Mouse (Mus musculus): ENCODE measurements around the gene Atxn10. TPM values are rescaled to one million over a fixed set of nuclear protein-coding genes. Genes with fewer than 3 reads are reported as not detected.

The Atxn10 gene
- polyA plus RNA-seq, 1 experiment from 2014 or later = 574 TPM

DNA sequence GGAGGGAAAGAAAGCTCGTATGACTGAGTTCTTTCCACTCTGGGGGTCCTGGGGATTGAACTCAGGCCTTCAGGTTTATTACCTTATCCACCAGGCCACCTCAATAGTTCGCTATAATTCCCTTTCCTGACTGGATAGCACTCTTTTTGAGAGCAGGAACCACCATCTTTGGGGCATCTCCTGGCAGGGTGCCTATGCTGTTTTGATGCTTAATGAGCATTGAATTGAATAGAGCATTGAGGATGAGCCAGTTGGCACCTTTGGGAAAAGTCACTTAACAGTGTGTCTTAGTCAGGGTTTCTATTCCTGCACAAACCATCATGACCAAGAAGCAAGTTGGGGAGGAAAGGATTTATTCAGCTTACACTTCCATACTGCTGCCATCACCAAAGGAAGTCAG, 8.6 kb downstream of the Atxn10 start:
- no peaks in the 10 kb centered on the region for H3K4me1 ChIP-seq (ENCODE audit: control insufficient read depth, insufficient read depth, low read length)
- H3K36me3 ChIP-seq (ENCODE audit: control insufficient read depth, insufficient read depth, low read length) = 0 out of 2 replicates have a peak, but pooled peaks cover 3% of the 10 kb centered on the region
- DNase-seq = no peak
- H3K4me3 ChIP-seq (replicated peaks; ENCODE audit: low read depth, low read length) = no peak overlapping the region
- ATAC-seq (ENCODE audit: low FRiP score, low TSS enrichment) = no peak
- H3K9ac ChIP-seq (replicated peaks; ENCODE audit: low read length) = no peak overlapping the region
- H3K4me2 ChIP-seq (ENCODE audit: low read length) = no peak overlapping the region
- H3K9me3 ChIP-seq (ENCODE audit: control insufficient read depth, low read length) = no peaks in the 10 kb centered on the region
- 75% methylated on average over 2 of the region's 2 CpGs for WGBS
- H3K27me3 ChIP-seq (ENCODE audit: control insufficient read depth, insufficient read depth, low read length) = no peaks in the 10 kb centered on the region
- no peak overlapping the region for H3K27ac ChIP-seq (replicated peaks; ENCODE audit: low read depth, low read length)

DNA sequence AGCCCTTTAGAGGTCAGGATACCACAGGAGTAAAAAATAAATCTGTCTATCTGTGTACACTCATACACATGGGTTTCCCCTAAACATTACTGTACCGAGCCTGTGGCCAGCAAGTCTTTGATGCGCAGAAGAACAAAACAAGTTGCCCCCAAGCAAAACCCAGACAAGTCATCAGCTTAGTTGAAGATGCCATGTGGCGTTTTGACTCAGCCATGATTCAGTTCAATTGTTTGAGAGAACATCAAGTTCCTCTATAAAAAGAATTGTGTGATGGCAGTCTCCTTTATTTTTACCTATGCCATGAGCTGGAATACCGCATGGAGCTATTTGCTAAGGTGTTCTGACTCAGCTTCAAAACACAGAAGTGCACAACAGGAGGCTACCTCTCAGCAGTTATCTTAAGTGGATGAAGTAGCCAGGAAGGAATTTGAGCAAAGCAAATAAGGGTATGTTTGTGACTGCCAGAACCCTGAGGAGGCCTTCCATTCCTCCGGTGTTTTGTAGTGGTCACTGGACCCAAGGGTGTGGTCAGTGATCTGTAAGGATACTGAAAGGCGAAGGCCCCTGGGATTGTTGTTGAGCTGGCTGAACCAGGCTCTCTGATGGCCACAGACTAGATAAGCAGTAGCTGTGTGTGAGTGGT, 11.1 kb downstream of the Atxn10 start:
- H3K4me2 ChIP-seq (ENCODE audit: low read length) = no peak overlapping the region
- no peak overlapping the region for H3K4me3 ChIP-seq (replicated peaks; ENCODE audit: low read depth, low read length)
- ATAC-seq (ENCODE audit: low FRiP score, low TSS enrichment) (no peak), DNase-seq (no peak)
- no peak overlapping the region for H3K27ac ChIP-seq (replicated peaks; ENCODE audit: low read depth, low read length)
- no peak overlapping the region for H3K9ac ChIP-seq (replicated peaks; ENCODE audit: low read length)
- no peaks in the 10 kb centered on the region for H3K27me3 ChIP-seq (ENCODE audit: control insufficient read depth, insufficient read depth, low read length)
- 0 out of 2 replicates have a peak, but pooled peaks cover 3% of the 10 kb centered on the region for H3K36me3 ChIP-seq (ENCODE audit: control insufficient read depth, insufficient read depth, low read length)
- WGBS = 85% methylated on average over 6 of the region's 6 CpGs
- H3K4me1 ChIP-seq (ENCODE audit: control insufficient read depth, insufficient read depth, low read length) = no peaks in the 10 kb centered on the region
- no peaks in the 10 kb centered on the region for H3K9me3 ChIP-seq (ENCODE audit: control insufficient read depth, low read length)

DNA sequence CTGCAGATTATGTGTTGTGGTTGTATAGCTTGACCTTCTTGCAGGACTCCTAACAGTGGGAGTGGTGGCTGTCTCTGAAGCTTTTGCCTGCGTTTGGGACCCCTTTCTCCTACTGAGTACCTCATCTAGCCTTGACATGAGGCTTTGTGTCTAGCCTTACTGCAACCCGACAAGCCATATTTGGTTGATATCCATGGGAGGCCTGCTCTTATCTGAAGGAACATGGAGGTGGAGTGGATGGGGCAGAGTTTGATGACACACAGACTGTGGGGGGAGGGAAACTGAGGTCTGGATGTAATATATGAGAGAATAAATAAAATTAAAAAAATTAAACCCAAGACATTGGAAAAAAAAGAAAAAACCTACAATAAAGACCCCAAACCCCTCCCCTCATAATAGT, 14.1 kb downstream of the Atxn10 start:
- Histone ChIP-seq H3K4me3 (replicated peaks; ENCODE audit: low read depth, low read length) (no peak overlapping the region), H3K4me2 (ENCODE audit: low read length) (no peak overlapping the region), H3K36me3 (ENCODE audit: control insufficient read depth, insufficient read depth, low read length) (0 out of 2 replicates have a peak, but pooled peaks cover 3% of the 10 kb centered on the region), H3K27me3 (ENCODE audit: control insufficient read depth, insufficient read depth, low read length) (no peaks in the 10 kb centered on the region), H3K4me1 (ENCODE audit: control insufficient read depth, insufficient read depth, low read length) (no peaks in the 10 kb centered on the region), H3K27ac (replicated peaks; ENCODE audit: low read depth, low read length) (no peak overlapping the region), H3K9ac (replicated peaks; ENCODE audit: low read length) (no peak overlapping the region), H3K9me3 (ENCODE audit: control insufficient read depth, low read length) (no peaks in the 10 kb centered on the region)
- WGBS = 81% methylated on average over 2 of the region's 2 CpGs
- DNase-seq (no peak), ATAC-seq (ENCODE audit: low FRiP score, low TSS enrichment) (no peak)

DNA sequence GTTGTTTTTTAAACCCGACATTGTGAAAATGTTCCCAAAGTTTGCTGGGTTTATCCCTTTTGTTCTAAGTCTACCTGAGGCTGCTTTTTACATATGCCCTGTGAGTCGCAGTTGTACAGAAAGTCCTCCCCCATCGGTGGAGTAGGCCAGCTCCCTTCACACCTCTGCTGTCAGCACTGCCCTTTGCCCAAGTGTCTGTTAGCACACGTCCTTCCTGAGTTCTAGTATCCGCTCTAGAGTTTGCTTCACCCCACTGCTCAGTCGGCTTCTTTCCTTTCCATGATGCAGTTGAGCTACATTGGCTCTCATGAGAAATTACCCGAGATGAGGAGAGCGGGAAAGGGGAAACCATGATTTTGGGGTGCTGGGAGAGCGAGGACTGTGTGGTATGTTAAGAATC, 18.0 kb downstream of the Atxn10 start:
- H3K4me1 ChIP-seq (ENCODE audit: control insufficient read depth, insufficient read depth, low read length) = no peaks in the 10 kb centered on the region
- 93% methylated on average over 9 of the region's 9 CpGs for WGBS
- no peak for DNase-seq
- no peak overlapping the region for H3K27ac ChIP-seq (replicated peaks; ENCODE audit: low read depth, low read length)
- H3K4me3 ChIP-seq (replicated peaks; ENCODE audit: low read depth, low read length) = no peak overlapping the region
- H3K9ac ChIP-seq (replicated peaks; ENCODE audit: low read length) = no peak overlapping the region
- no peak overlapping the region for H3K4me2 ChIP-seq (ENCODE audit: low read length)
- H3K9me3 ChIP-seq (ENCODE audit: control insufficient read depth, low read length) = no peaks in the 10 kb centered on the region
- no peaks in the 10 kb centered on the region for H3K36me3 ChIP-seq (ENCODE audit: control insufficient read depth, insufficient read depth, low read length)
- H3K27me3 ChIP-seq (ENCODE audit: control insufficient read depth, insufficient read depth, low read length) = no peaks in the 10 kb centered on the region
- no peak for ATAC-seq (ENCODE audit: low FRiP score, low TSS enrichment)

DNA sequence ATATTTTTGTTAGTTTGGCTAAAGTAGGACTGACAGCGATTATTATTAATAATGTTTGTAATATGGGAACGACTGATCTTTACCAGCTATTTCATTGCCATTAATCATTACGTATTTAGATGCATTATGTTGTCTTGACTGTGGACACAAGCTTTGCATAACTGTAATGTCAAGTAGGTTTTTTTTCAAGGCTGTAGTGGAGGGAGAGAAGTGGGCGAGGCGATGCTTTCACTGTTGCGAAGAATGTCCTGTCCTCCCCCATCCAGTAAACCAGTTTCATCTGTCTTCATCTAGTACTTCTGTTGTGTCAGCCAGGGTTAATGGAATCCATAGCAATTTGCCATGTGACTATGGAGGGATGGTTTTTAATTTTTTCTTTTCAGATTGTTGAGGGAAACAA, 20.1 kb downstream of the Atxn10 start:
- WGBS = 87% methylated on average over 6 of the region's 6 CpGs
- Histone ChIP-seq H3K27me3 (ENCODE audit: control insufficient read depth, insufficient read depth, low read length) (no peaks in the 10 kb centered on the region), H3K9ac (replicated peaks; ENCODE audit: low read length) (no peak overlapping the region), H3K4me1 (ENCODE audit: control insufficient read depth, insufficient read depth, low read length) (no peaks in the 10 kb centered on the region), H3K4me2 (ENCODE audit: low read length) (no peak overlapping the region), H3K36me3 (ENCODE audit: control insufficient read depth, insufficient read depth, low read length) (peaks cover 13% of the 10 kb centered on the region), H3K4me3 (replicated peaks; ENCODE audit: low read depth, low read length) (no peak overlapping the region), H3K9me3 (ENCODE audit: control insufficient read depth, low read length) (no peaks in the 10 kb centered on the region), H3K27ac (replicated peaks; ENCODE audit: low read depth, low read length) (no peak overlapping the region)
- ATAC-seq (ENCODE audit: low FRiP score, low TSS enrichment) (no peak), DNase-seq (no peak)

DNA sequence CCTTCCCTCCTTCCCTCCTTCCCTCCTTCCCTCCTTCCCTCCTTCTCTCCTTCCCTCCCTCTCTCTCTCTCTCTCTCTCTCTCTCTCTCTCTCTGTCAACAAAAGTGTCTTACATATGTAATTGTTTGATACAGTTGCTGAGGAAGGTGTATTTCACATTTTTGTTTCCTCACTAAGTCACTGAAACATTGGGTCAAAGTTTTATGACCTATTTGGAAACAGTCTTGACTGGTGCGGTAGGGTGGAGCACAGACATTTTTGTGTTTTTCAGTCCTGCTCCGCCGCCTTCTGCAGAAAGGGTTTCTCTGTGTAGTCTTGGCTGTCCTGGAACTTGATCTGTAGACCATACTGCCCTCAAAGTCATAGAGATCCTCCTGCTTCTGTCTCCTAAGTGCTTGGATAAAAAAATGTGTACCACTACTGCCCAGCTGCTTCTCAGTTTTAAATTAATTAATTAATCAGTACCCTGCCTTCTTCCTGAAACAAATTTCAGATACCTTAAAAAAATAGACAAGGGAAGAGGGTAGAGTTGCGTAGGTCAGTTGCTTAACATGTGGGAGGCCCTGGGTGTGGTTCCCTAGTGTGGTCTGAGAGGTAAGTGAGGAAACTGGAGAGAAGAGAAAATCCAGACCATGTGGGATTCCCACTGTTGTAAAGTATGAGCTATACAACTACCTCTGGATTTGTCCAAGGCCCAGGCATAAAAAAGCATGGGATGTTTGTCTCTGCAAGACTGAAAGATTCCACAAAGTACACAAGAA, 21.6 kb downstream of the Atxn10 start:
- DNase-seq = no peak
- WGBS = 97% methylated on average over 4 of the region's 4 CpGs
- Histone ChIP-seq H3K4me1 (ENCODE audit: control insufficient read depth, insufficient read depth, low read length) (no peaks in the 10 kb centered on the region), H3K27ac (replicated peaks; ENCODE audit: low read depth, low read length) (no peak overlapping the region), H3K4me2 (ENCODE audit: low read length) (no peak overlapping the region), H3K4me3 (replicated peaks; ENCODE audit: low read depth, low read length) (no peak overlapping the region), H3K36me3 (ENCODE audit: control insufficient read depth, insufficient read depth, low read length) (peaks cover 25% of the 10 kb centered on the region), H3K9ac (replicated peaks; ENCODE audit: low read length) (no peak overlapping the region), H3K9me3 (ENCODE audit: control insufficient read depth, low read length) (no peaks in the 10 kb centered on the region), H3K27me3 (ENCODE audit: control insufficient read depth, insufficient read depth, low read length) (no peaks in the 10 kb centered on the region)
- no peak for ATAC-seq (ENCODE audit: low FRiP score, low TSS enrichment)

DNA sequence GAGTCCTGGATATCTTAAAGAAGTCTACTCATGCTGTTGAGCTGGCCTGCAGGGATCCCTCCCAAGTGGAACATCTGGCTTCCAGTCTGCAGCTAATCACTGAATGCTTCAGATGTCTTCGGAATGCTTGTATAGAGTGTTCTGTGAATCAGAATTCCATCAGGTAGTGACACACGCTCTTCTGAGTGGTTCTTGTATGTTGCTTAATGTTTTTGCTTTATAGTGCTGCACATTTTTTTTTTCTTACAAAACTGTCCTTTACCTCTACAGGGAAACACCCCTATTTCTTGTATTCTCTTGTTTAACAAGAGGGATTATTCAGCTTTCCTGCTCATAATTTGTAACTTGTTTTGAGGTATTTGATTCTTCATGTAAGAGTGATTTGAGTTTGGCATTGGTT, 23.4 kb downstream of the Atxn10 start:
- H3K4me3 ChIP-seq (replicated peaks; ENCODE audit: low read depth, low read length) = no peak overlapping the region
- H3K4me2 ChIP-seq (ENCODE audit: low read length) = no peak overlapping the region
- H3K27ac ChIP-seq (replicated peaks; ENCODE audit: low read depth, low read length) = no peak overlapping the region
- H3K36me3 ChIP-seq (ENCODE audit: control insufficient read depth, insufficient read depth, low read length) = peaks cover 37% of the 10 kb centered on the region
- no peak for ATAC-seq (ENCODE audit: low FRiP score, low TSS enrichment)
- no peaks in the 10 kb centered on the region for H3K4me1 ChIP-seq (ENCODE audit: control insufficient read depth, insufficient read depth, low read length)
- WGBS = 83% methylated on average over 2 of the region's 2 CpGs
- H3K9me3 ChIP-seq (ENCODE audit: control insufficient read depth, low read length) = no peaks in the 10 kb centered on the region
- H3K9ac ChIP-seq (replicated peaks; ENCODE audit: low read length) = no peak overlapping the region
- no peaks in the 10 kb centered on the region for H3K27me3 ChIP-seq (ENCODE audit: control insufficient read depth, insufficient read depth, low read length)
- DNase-seq = no peak

DNA sequence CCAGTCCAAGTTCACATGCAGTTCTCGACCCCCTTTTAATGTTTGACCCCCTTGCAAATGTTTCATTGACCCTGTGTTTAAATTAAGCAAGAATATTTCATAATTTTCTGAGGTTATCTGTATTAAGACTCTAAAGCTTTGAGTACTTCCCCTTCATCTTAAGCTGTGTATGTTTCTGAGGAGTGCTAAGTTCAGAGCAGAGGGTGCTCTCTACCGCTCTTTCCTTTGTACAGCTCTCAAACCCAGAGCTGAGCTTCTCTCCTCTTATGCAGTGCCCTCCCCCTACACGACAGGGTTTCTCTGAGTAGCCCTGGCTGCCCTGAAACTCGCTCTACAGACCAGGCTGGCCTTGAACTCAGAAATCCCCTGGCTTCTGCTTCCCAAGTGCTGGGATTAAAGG, 23.9 kb downstream of the Atxn10 start:
- Histone ChIP-seq H3K36me3 (ENCODE audit: control insufficient read depth, insufficient read depth, low read length) (peaks cover 41% of the 10 kb centered on the region), H3K27me3 (ENCODE audit: control insufficient read depth, insufficient read depth, low read length) (no peaks in the 10 kb centered on the region), H3K4me3 (replicated peaks; ENCODE audit: low read depth, low read length) (no peak overlapping the region), H3K27ac (replicated peaks; ENCODE audit: low read depth, low read length) (0 out of 2 replicates have a peak overlapping the region, but pooled peaks have one; percentile 26), H3K9me3 (ENCODE audit: control insufficient read depth, low read length) (no peaks in the 10 kb centered on the region), H3K9ac (replicated peaks; ENCODE audit: low read length) (no peak overlapping the region), H3K4me1 (ENCODE audit: control insufficient read depth, insufficient read depth, low read length) (no peaks in the 10 kb centered on the region), H3K4me2 (ENCODE audit: low read length) (no peak overlapping the region)
- DNase-seq = no peak
- WGBS = 89% methylated on average over 4 of the region's 4 CpGs
- no peak for ATAC-seq (ENCODE audit: low FRiP score, low TSS enrichment)

DNA sequence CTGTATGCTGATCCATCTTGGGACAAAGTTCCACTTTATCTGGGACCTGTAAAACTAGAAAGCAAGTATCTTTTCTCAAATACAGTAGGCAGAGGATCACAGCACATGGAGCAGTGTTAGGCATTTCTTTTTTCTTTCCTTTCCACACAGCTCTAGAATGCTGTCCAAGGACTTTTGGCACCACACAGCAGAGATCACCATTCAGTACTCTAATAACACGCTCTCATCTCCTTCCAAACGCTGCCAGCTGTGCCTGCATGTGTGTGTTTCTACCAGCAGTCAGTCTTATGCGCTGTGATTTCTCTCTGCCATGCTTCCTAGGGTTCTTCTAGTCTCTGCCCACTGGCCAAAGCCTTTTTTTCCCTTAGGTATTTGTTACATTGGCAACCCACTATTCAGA, 28.3 kb downstream of the Atxn10 start:
- WGBS = 93% methylated on average over 3 of the region's 3 CpGs
- H3K4me1 ChIP-seq (ENCODE audit: control insufficient read depth, insufficient read depth, low read length) = no peaks in the 10 kb centered on the region
- H3K9ac ChIP-seq (replicated peaks; ENCODE audit: low read length) = no peak overlapping the region
- H3K27me3 ChIP-seq (ENCODE audit: control insufficient read depth, insufficient read depth, low read length) = no peaks in the 10 kb centered on the region
- no peak overlapping the region for H3K27ac ChIP-seq (replicated peaks; ENCODE audit: low read depth, low read length)
- H3K4me2 ChIP-seq (ENCODE audit: low read length) = no peak overlapping the region
- ATAC-seq (ENCODE audit: low FRiP score, low TSS enrichment) = no peak
- no peak for DNase-seq
- H3K9me3 ChIP-seq (ENCODE audit: control insufficient read depth, low read length) = no peaks in the 10 kb centered on the region
- no peak overlapping the region for H3K4me3 ChIP-seq (replicated peaks; ENCODE audit: low read depth, low read length)
- H3K36me3 ChIP-seq (ENCODE audit: control insufficient read depth, insufficient read depth, low read length) = peaks cover 66% of the 10 kb centered on the region

All from midbrain, embryonic 14.5 days (tissue).